Mouse (Mus musculus): Measurements from ENCODE around the gene Rars.
A peak's percentile ranks its signal among the peaks of the same experiment; 100 is the strongest.
"Not testable (repeated sequence)": the region's sequence is repeated elsewhere in the genome, so short reads cannot be mapped to it uniquely, and the experiment has no call there.

The Rars gene

GRCm38 (mm10) chr11:35838345-35839338 is 4.3 kb upstream of the Rars start:
- DNase-seq (ENCODE audit: low spot score in 2 of 2), result peak; percentile 80 to 85

DNA sequence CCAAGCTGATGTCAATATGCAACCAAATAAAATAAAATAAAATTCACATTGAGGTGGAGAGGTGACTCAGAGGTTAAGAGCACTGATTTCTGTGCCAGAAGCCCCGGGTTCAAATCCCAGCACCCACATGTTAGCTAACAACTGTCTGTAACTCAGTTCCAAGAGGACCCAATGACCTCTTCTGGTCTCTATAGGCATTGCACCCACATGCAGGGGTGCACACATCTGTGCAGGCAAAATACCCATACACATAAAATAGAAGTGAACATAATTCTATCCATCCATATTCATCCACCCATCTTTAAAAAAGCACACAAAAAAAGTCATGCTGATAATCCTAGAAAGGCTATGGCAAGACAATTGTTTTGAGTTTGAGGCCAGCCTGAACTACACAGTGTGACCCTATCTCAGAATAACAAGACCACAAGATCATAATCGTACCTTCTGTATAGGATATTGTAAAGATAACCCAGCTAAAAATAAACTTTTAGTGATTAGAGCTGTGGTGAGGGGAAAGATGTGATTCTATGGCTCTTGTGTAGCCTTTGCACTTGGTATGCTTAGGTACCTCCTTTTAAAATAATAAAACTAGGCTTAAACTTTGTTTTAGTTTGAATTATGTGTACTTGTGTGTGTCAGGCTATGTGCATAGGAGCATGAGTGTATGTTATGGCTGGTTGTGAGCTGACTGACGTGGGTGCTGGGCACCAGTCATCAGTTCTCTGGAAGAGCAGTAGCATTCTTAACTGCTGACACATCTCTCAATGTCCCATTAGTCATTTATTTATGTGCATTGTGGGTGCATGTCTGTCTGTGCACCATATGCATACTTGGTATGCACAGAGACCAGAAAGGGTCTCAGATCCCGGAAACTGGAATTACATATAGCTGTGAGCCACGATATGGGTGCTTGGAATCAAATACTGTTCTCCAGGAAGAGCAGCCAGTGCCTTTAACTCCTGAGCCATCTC is 3.1 kb upstream of the Rars start:
- no peak for DNase-seq (ENCODE audit: low spot score in 2 of 2)

DNA sequence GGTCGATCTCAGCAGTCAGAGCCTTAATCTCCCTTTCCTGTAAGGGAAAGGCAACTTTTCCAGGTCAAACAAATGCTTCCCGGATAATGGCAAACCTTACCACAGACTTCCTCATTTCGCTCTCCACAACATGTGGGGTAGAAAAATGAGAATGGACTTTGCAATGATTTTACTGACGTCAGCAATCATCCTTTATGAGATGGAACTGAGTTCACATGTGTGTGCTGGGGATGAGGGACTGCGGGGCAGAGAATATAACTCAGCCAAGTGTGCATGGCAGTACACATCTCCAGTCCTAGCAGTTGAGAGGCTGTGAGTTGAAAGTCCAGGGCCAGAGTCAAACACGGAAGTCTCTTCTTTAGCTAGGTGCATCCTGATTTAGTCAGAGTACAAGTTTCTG is 1.0 kb downstream of the Rars start:
- DNase-seq (ENCODE audit: low spot score in 2 of 2), result no peak

- no peak for DNase-seq (ENCODE audit: low spot score in 2 of 2)
These were observed 2.2 kb downstream of the Rars start for GRCm38 (mm10) chr11:35832139-35832538.

- no peak for DNase-seq (ENCODE audit: low spot score in 2 of 2)
These were observed 6.6 kb downstream of the Rars start for GRCm38 (mm10) chr11:35827714-35828113.

DNA sequence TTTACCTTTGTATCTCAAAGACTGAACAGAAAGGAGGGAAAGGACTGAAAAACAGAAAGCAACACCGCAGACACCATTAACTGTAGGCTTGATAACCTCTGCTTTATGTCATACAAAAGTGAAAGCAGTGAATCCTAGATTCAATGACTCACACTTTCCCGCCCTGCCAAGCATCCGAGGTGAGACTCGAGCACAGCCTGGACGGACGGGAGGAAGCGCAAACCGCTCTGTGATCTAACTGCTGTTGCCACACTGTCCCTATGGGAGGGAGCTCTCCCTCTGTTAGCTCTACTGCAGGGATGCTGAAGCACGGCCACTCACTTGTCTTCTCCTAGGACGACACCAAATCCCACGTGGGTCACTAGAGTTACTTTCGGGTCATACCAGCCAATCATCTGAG is 18.0 kb downstream of the Rars start:
- no peak for DNase-seq (ENCODE audit: low spot score in 2 of 2)

DNA sequence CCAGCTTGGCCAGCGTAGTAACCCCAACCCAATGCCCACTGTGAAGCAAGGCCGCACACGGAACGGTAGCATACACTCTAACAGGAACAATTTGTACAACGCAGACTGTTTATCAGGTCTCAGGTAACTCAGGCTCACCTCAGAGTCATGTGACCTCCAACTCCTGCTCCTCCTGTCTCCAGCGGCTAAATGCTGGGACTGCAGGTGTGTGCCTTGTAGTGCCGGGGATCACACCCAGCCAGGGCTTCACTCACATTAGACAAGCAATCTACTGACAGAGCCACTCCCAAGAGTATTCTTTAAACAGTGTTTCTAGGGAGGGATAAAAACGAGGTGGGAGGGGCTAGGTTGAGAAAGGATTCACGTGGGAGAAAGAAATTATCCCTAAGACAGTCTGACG is 22.8 kb downstream of the Rars start:
- DNase-seq (ENCODE audit: low spot score in 2 of 2), result no peak

DNA sequence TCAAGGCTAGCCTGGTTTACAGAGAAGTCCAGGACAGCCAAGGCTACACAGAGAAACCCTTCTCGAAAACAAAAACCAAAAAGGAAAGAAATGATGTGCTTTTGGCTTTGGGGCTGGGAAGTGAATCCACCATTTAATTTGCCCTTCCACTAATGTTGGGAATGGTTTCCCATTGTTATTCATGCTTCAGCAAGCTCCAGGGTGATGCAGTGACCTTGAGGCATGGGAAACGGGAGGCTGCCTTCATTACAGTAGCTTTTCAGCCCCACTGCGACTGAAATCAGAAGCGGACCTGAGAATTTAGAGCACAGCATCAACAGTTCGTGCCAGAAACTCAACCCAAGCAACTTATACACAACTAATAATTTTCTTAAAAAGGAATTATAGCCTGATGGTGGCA is 33.0 kb downstream of the Rars start:
- DNase-seq (ENCODE audit: low spot score in 2 of 2), result no peak

GRCm38 (mm10) chr11:35798874-35799273 is 35.4 kb downstream of the Rars start, which contains the start of gene Fbll1:
TSS of gene Fbll1 (minus strand) at chr11:35798884.
- peak in 1 of 2 experiments; percentile 8 for DNase-seq (ENCODE audit: low spot score in 2 of 2)

DNA sequence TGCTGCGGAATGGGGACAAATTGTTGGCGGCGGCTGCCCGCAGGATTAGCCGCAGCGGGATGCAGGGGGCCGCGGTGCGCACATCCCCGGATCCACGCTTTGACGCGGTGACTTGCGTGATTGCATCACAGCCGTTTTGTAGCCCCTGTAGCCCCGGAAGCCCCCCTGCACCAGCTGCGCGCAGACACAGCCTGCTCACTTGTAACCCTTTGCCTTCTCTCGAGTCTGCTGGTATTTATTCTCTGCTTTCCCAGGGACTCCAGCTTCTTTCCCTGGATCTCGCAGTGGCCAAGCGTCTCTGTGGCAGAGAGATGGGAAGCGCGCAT is 35.8 kb downstream of the Rars start:
- DNase-seq (ENCODE audit: low spot score in 2 of 2), result no peak

DNA sequence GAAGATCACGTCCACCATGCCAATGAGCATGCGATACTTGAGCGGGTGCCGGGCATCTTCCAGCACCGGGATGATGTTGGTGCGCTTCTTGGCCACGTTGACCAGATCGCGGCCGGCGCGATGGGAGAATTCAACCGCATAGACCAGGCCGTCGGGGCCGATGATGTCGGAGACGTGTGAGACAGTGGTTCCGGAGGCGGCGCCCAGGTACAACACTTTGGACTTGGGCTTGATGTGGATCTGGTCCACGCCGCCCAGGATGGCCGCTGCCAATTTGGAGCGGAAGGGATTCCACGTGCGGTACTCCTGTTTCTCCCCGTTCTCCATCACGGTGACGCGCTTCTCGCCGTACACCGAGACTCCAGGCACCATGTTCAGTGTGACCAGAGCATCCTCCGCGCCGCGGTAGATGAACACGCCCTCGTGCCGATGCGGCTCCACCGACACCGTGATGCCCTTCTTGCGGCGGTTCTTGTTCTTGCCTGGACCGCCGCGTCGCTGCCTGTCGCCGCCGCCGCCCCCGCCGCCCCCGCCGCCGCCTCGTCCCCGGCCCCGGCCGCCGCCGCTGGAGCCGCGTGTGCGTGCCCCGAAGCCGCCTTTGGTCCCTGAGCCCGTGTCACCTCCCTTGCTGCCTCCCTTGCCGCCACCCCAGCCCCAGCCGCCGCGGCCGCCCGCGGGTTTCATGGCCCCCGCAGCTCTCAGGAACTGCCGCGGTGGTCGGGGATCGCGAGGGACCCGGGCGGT is 36.4 kb downstream of the Rars start:
- DNase-seq (ENCODE audit: low spot score in 2 of 2), result no peak

DNA sequence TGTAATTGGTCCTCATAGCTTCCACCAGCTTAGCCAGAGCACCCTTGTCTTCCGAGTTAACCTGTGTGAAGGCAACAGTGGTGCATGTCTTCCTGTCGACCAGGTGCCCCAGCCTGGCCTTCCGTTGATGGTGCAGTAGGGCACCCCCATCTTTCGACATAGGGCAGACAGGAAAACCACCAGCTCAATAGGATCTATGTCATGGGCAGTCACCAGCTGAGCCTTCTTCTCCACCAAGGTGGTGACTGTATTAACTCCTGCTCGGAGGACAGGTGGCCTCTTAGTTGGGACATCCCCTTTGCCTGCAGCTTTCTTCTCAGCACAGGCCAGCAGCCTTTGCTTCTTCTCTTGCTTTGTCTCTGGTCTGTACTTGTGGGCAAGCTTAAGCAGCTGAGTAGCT is 41.5 kb downstream of the Rars start:
- DNase-seq (ENCODE audit: low spot score in 2 of 2), result not testable (repeated sequence)

DNA sequence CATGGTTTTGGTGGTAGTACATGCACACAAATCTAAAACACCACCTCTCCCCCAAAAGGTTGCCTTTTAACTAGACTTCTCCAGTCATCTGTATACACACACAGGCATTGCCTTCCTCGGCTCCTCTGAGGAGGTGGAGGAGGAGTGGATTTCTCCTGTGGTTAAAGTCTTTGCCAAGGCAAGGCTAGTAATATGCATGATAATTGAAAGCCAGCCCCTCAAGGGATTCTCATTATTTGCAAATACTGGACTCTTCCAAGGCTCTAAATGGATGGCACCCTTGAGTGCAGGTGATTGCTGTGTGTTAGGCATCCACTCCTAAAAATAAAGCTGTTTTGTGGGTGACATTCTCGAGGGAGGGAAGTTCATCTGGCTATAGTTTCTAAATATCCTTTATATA is 45.9 kb downstream of the Rars start:
- no peak for DNase-seq (ENCODE audit: low spot score in 2 of 2)

- no peak for DNase-seq (ENCODE audit: low spot score in 2 of 2)
These were observed 49.8 kb downstream of the Rars start for GRCm38 (mm10) chr11:35784537-35784936.

- DNase-seq (ENCODE audit: low spot score in 2 of 2), result no peak
These were observed 50.3 kb downstream of the Rars start for GRCm38 (mm10) chr11:35784002-35784401.

GRCm38 (mm10) chr11:35783038-35783437 is 51.3 kb downstream of the Rars start:
- no peak for DNase-seq (ENCODE audit: low spot score in 2 of 2)

DNA sequence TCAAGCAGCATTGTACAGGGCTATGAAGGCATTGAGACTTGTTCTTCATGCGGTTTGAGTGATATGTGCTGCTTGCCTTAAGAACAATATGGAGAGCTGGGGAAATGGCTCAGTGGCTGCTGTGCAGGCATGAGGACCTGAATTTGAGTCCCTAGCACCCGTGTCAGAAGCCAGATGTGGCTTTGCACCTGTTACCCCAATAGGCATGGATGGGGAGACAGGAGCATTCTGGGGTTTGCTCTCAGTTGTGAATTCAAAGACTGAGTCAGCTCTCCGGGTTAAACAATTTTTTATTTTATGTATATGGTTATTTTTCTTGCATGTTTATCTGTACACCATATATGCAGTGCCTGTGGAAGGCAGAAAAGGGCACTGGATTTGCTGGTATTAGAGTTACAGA is 51.9 kb downstream of the Rars start:
- no peak for DNase-seq (ENCODE audit: low spot score in 2 of 2)

DNA sequence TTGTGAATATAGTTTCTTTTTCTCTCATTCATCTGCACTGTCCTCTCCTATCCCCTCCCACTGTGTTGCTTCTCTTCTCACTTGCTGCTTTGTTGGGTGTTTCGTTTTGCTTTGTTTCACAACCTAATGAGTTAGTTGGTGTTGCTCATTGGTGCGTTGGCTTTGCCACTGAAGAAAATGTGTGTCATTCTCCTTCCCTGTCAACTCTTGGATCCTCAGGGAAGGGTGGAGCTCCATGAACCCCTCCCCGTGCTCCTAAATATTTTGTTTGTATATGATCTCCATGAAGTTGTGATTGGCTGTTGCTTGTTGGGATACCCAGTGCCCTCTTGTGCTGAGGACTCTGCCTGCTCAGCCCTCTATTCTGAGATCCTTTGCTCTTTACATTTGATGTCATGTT is 54.0 kb downstream of the Rars start:
- DNase-seq (ENCODE audit: low spot score in 2 of 2), result no peak

DNA sequence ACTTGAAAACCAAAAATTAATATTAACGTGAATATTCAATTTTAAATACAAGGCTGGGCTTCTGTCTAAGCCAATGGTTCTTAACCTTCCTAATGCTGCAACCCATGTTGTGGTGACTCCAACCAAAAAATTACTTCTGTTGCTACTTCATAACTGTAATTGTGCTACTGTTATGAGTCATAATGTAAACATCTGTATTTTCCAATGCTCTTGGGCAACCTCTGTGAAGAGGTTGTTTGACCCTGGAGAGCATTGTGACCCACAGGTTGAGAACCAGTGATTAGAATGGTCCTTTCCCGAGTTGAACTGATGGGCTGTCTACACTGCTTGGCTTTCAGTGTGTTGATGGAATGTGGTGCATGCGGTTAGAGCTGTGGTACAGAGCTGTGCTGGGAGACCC is 57.9 kb downstream of the Rars start:
- no peak for DNase-seq (ENCODE audit: low spot score in 2 of 2)

- DNase-seq (ENCODE audit: low spot score in 2 of 2), result no peak
These were observed 58.7 kb downstream of the Rars start for GRCm38 (mm10) chr11:35775606-35776005.

DNA sequence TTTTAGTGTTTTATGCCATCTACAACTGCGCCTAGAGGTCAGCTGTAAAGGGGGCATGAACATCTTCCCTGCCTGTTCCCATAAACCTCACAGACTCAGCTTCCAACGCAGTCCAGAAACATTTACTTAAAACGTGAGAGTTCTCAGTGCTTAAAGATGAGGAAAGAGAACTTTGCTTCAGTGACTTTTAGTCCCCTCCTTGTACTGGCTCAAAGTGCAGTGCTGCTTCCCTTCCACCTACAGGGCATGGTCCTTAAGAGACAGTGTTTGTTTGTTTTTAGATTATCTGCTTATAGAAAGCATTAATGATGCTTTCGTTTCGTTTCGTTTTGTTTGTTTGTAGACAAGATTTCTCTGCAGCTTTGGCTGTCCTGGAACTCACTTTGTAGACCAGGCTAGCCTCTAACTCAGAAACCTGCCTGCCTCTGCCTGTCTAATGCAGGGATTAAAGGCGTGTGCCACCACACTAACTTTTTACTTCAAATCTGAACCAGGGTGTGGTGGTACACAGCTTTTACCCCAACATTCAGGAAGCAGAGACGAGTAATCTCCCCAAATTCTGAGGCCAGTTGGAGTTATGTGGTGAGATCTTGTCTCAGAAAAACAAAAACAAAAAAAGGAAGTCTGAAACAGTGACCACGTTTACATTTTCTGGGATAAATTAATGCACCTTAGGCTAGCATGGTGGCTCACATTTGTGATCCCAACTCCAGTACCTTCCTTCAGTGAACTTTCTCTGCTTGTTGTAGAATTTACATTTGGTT is 63.4 kb downstream of the Rars start:
- DNase-seq (ENCODE audit: low spot score in 2 of 2), result no peak
